Mouse (Mus musculus): ENCODE measurements around the gene Tmem171. TPM values are rescaled to one million over a fixed set of nuclear protein-coding genes. Genes with fewer than 3 reads are reported as not detected.

Gene Tmem171
- polyA plus RNA-seq (2014; fragmentation: Illumina TruSeq; extraction: RNeasy Lipid Tissue Mini Kit (QIAGEN cat#74804)): 0.91 TPM

GRCm38 (mm10) chr13:98694773-98695314 is at the start of gene Tmem171:
Gene Tmem171, minus strand, starts transcription at chr13:98694834.

GRCm38 (mm10) chr13:98637145-98637544 is 57.5 kb downstream of the Tmem171 start, which contains the start of gene Tmem174:
Gene Tmem174, minus strand, starts transcription at chr13:98637410.

Other genes starting within 250 kb of the Tmem171 start
- gene Gm10320, start 202.8 kb downstream of the Tmem171 start, polyA plus RNA-seq (2014; fragmentation: Illumina TruSeq; extraction: RNeasy Lipid Tissue Mini Kit (QIAGEN cat#74804)): 2.0 TPM
- gene Tmem174, start 57.4 kb downstream of the Tmem171 start, polyA plus RNA-seq (2014; fragmentation: Illumina TruSeq; extraction: RNeasy Lipid Tissue Mini Kit (QIAGEN cat#74804)): not detected
- gene Fcho2, start 120.6 kb upstream of the Tmem171 start, polyA plus RNA-seq (2014; fragmentation: Illumina TruSeq; extraction: RNeasy Lipid Tissue Mini Kit (QIAGEN cat#74804)): 278 TPM
- 216 TPM for gene Tnpo1, start 231.6 kb upstream of the Tmem171 start, polyA plus RNA-seq (2014; fragmentation: Illumina TruSeq; extraction: RNeasy Lipid Tissue Mini Kit (QIAGEN cat#74804))